ENCODE assay signal across 8 mouse cellular contexts in genomic region chr11:98921813-98922212, GRCm38 (mm10). TPM values are rescaled to one million over a fixed set of nuclear protein-coding genes. Genes with fewer than 3 reads are reported as not detected.
A peak's percentile ranks its signal among the peaks of the same experiment; 100 is the strongest.
DNase-seq lines count a peak whose midpoint lies in the region; ATAC-seq and TF ChIP-seq lines count a peak whose summit lies in the region.
"Not testable (repeated sequence)": the region's sequence is repeated elsewhere in the genome, so short reads cannot be mapped to it uniquely, and the experiment has no call there.

No protein-coding gene starts in this region.

- not testable (repeated sequence) for H3K9ac ChIP-seq in hindbrain, embryonic 14.5 days; lung, embryonic 16.5 days (ENCODE audit: low read length); neural tube, embryonic 13.5 days

- H3K9me3 ChIP-seq in hindbrain, embryonic 14.5 days (ENCODE audit: control insufficient read depth, low read length); lung, embryonic 16.5 days (ENCODE audit: control insufficient read depth, low read length); neural tube, embryonic 13.5 days: not testable (repeated sequence)

- H3K27ac ChIP-seq in cortical plate, adult 2 months (ENCODE audit: insufficient read depth, low read length); hindbrain, embryonic 14.5 days; neural tube, embryonic 13.5 days (replicated peaks): not testable (repeated sequence)
- H3K27ac ChIP-seq in lung, embryonic 16.5 days (ENCODE audit: low read length): peak overlapping the region; percentile 97

- TF ChIP-seq CTCF in C2C12 (IDR thresholded peaks at IDR 0.05; ENCODE audit: control insufficient read depth, insufficient read depth, insufficient read length): peak; percentile 5
- TF ChIP-seq CTCF in cortical plate, adult 2 months (IDR thresholded peaks at IDR 0.05; ENCODE audit: extremely low read depth, insufficient read depth, low read length): peak; percentile 23; the same call in 1 of the 2 replicates

- H3K4me3 ChIP-seq in C2C12 (ENCODE audit: insufficient read depth, poor library complexity, severe bottlenecking); cortical plate, adult 2 months (ENCODE audit: insufficient read depth, low read length); hindbrain, embryonic 14.5 days (replicated peaks; ENCODE audit: low read length); lung, embryonic 16.5 days (ENCODE audit: low read length); neural tube, embryonic 13.5 days: not testable (repeated sequence)

- H3K27me3 ChIP-seq in C2C12 (ENCODE audit: control insufficient read depth, insufficient read depth, insufficient read length); hindbrain, embryonic 14.5 days (ENCODE audit: control insufficient read depth, insufficient read depth, low read length); lung, embryonic 16.5 days (ENCODE audit: control insufficient read depth, insufficient read depth, low read depth, low read length); neural tube, embryonic 13.5 days: not testable (repeated sequence)

- peak; percentile 71 for DNase-seq in adrenal gland, postnatal 10 days
- DNase-seq in forelimb bud, embryonic 11.5 days (ENCODE audit: low read depth, low spot score): peak; percentile 74
- DNase-seq in hindbrain, embryonic 14.5 days (ENCODE audit: low spot score): peak; percentile 71
- DNase-seq in left cerebral cortex, postnatal 4 days: peak; percentile 74

- intact Hi-C loops in left cerebral cortex, postnatal 4 days (cut with DNase I): loop anchor here (5.0 to 10.0 kb wide), 2 partner anchors 50 to 203 kb away; no protein-coding TSS in a partner anchor

- not testable (repeated sequence) for ATAC-seq in hindbrain, embryonic 14.5 days (ENCODE audit: low FRiP score); lung, embryonic 16.5 days (ENCODE audit: low read depth)
- peak; percentile 38; the same call in 1 of the 2 replicates for ATAC-seq in neural tube, embryonic 13.5 days (ENCODE audit: low read depth)

- H3K4me1 ChIP-seq in cortical plate, adult 2 months (ENCODE audit: control insufficient read depth, insufficient read depth, low read length): not testable (repeated sequence)
- peaks cover 37% of the 10 kb centered on the region for H3K4me1 ChIP-seq in hindbrain, embryonic 14.5 days (replicated peaks; ENCODE audit: control insufficient read depth, insufficient read depth, low read length)
- H3K4me1 ChIP-seq in lung, embryonic 16.5 days (replicated peaks; ENCODE audit: control insufficient read depth, insufficient read depth, low read length): peaks cover 39% of the 10 kb centered on the region
- H3K4me1 ChIP-seq in neural tube, embryonic 13.5 days (replicated peaks): peaks cover 53% of the 10 kb centered on the region

- WGBS in hindbrain, embryonic 14.5 days: 58% methylated on average over 15 of the region's 15 CpGs
- 48% methylated on average over 15 of the region's 15 CpGs for WGBS in lung, embryonic 16.5 days
- WGBS in neural tube, embryonic 13.5 days: 46% methylated on average over 15 of the region's 15 CpGs

- H3K79me3 ChIP-seq in C2C12 (ENCODE audit: low read depth): not testable (repeated sequence)

- not testable (repeated sequence) for H3K79me2 ChIP-seq in C2C12 (ENCODE audit: control insufficient read depth, insufficient read depth)

- H3ac ChIP-seq in C2C12 (ENCODE audit: control insufficient read depth, insufficient read length, low read depth): not testable (repeated sequence)

- not testable (repeated sequence) for H3K4me2 ChIP-seq in hindbrain, embryonic 14.5 days (replicated peaks); lung, embryonic 16.5 days (ENCODE audit: low read depth, low read length); neural tube, embryonic 13.5 days

- peaks cover 72% of the 10 kb centered on the region for H3K36me3 ChIP-seq in C2C12 (ENCODE audit: control insufficient read depth, insufficient read depth)
- not testable (repeated sequence) for H3K36me3 ChIP-seq in hindbrain, embryonic 14.5 days (replicated peaks; ENCODE audit: control insufficient read depth, insufficient read depth); neural tube, embryonic 13.5 days
- H3K36me3 ChIP-seq in lung, embryonic 16.5 days (ENCODE audit: control insufficient read depth, insufficient read depth, low read length): peaks cover 17% of the 10 kb centered on the region

- TF ChIP-seq POLR2A in cortical plate, adult 2 months (IDR thresholded peaks at IDR 0.05; ENCODE audit: extremely low read depth, insufficient read depth, low read length): not testable (repeated sequence)

RNA-seq across cellular contexts. Expression of gene Rara, which starts 5.8 kb away (rescaled TPM):
- polyA plus RNA-seq in C2C12 (2012; fragmentation: generic; extraction: Trizol): 31.9 TPM
- total RNA-seq in adrenal gland, postnatal 10 days (2021): 10 to 100 TPM; 26.2 to 34.7 TPM
- polyA plus RNA-seq in cortical plate, adult 2 months (2012; rRNA removed): 6.3 and 6.8 TPM in 2 replicates
- polyA plus RNA-seq in hindbrain, embryonic 14.5 days (2014; fragmentation: Nextera tagmentation; extraction: Ambion mirVana): 18.4 and 18.7 TPM in 2 replicates
- total RNA-seq in left cerebral cortex, postnatal 4 days (2021): 10 to 100 TPM; 20.3 to 21.5 TPM
- 35.4 and 37.2 TPM in 2 replicates for polyA plus RNA-seq in lung, embryonic 16.5 days (2015; fragmentation: Nextera tagmentation; extraction: Ambion mirVana)
- 24.0 and 26.7 TPM in 2 replicates for polyA plus RNA-seq in neural tube, embryonic 13.5 days (2015; fragmentation: Nextera tagmentation; extraction: Ambion mirVana)

RNA-seq across cellular contexts. Expression of gene Cdc6, which starts 14.2 kb away (rescaled TPM):
- polyA plus RNA-seq in C2C12 (2012; fragmentation: generic; extraction: Trizol): 24.1 TPM
- total RNA-seq in adrenal gland, postnatal 10 days (2021): 1 to 10 TPM; 3.8 to 6.5 TPM
- 0.40 and 0.56 TPM in 2 replicates for polyA plus RNA-seq in cortical plate, adult 2 months (2012; rRNA removed)
- 4.3 and 5.2 TPM in 2 replicates for polyA plus RNA-seq in hindbrain, embryonic 14.5 days (2014; fragmentation: Nextera tagmentation; extraction: Ambion mirVana)
- total RNA-seq in left cerebral cortex, postnatal 4 days (2021): 1 to 10 TPM; 1.4 to 1.8 TPM
- 34.0 and 38.3 TPM in 2 replicates for polyA plus RNA-seq in lung, embryonic 16.5 days (2015; fragmentation: Nextera tagmentation; extraction: Ambion mirVana)
- polyA plus RNA-seq in neural tube, embryonic 13.5 days (2015; fragmentation: Nextera tagmentation; extraction: Ambion mirVana): 4.2 and 4.7 TPM in 2 replicates

RNA-seq across cellular contexts. Expression of gene Wipf2, which starts 58.4 kb away (rescaled TPM):
- 4.5 TPM for polyA plus RNA-seq in C2C12 (2012; fragmentation: generic; extraction: Trizol)
- 10 to 100 TPM; 13.3 to 15.4 TPM for total RNA-seq in adrenal gland, postnatal 10 days (2021)
- polyA plus RNA-seq in cortical plate, adult 2 months (2012; rRNA removed): 35.2 and 36.5 TPM in 2 replicates
- polyA plus RNA-seq in hindbrain, embryonic 14.5 days (2014; fragmentation: Nextera tagmentation; extraction: Ambion mirVana): 4.7 and 4.8 TPM in 2 replicates
- 10 to 100 TPM; 22.1 to 24.3 TPM for total RNA-seq in left cerebral cortex, postnatal 4 days (2021)
- 4.6 and 4.8 TPM in 2 replicates for polyA plus RNA-seq in lung, embryonic 16.5 days (2015; fragmentation: Nextera tagmentation; extraction: Ambion mirVana)
- polyA plus RNA-seq in neural tube, embryonic 13.5 days (2015; fragmentation: Nextera tagmentation; extraction: Ambion mirVana): 4.3 and 4.6 TPM in 2 replicates
